Mouse (Mus musculus): ENCODE measurements around the gene Sh2d2a. TPM values are rescaled to one million over a fixed set of nuclear protein-coding genes. Genes with fewer than 3 reads are reported as not detected.

The Sh2d2a gene
- polyA plus RNA-seq, 1 experiment, result 0.05 TPM

- H3K27me3 ChIP-seq (ENCODE audit: control insufficient read depth, insufficient read depth, low read length), result no peaks in the 10 kb centered on the region
- TF ChIP-seq CTCF (IDR thresholded peaks at IDR 0.05; ENCODE audit: borderline replicate concordance, insufficient read depth, low read depth, low read length), result no peak
- TF ChIP-seq POLR2A (IDR thresholded peaks at IDR 0.05; ENCODE audit: borderline replicate concordance, insufficient read depth, low read length), result no peak
Observed at GRCm38 (mm10) chr3:87840858-87841257, 5.7 kb upstream of the Sh2d2a start.

GRCm38 (mm10) chr3:87844981-87845380 is 1.6 kb upstream of the Sh2d2a start:
- no peak overlapping the region for H3K4me3 ChIP-seq (replicated peaks; ENCODE audit: insufficient read depth, low read depth, low read length)
- no peaks in the 10 kb centered on the region for H3K4me1 ChIP-seq (ENCODE audit: control insufficient read depth, insufficient read depth, low read length)
- WGBS, result 81% methylated on average over 4 of the region's 4 CpGs
- TF ChIP-seq POLR2A (IDR thresholded peaks at IDR 0.05; ENCODE audit: borderline replicate concordance, insufficient read depth, low read length) (no peak), CTCF (IDR thresholded peaks at IDR 0.05; ENCODE audit: borderline replicate concordance, insufficient read depth, low read depth, low read length) (no peak)
- no peak for DNase-seq
- H3K27ac ChIP-seq (ENCODE audit: insufficient read depth, low read length), result no peak overlapping the region
- H3K27me3 ChIP-seq (ENCODE audit: control insufficient read depth, insufficient read depth, low read length), result no peaks in the 10 kb centered on the region

More at GRCm38 (mm10) chr3:87840858-87841257, 5.7 kb upstream of the Sh2d2a start:
- no peak overlapping the region for H3K27ac ChIP-seq (ENCODE audit: insufficient read depth, low read length)
- no peak overlapping the region for H3K4me3 ChIP-seq (replicated peaks; ENCODE audit: insufficient read depth, low read depth, low read length)
- no peak for DNase-seq
- H3K4me1 ChIP-seq (ENCODE audit: control insufficient read depth, insufficient read depth, low read length), result no peaks in the 10 kb centered on the region

- H3K27me3 ChIP-seq (ENCODE audit: control insufficient read depth, insufficient read depth, low read length), result no peaks in the 10 kb centered on the region
- H3K27ac ChIP-seq (ENCODE audit: insufficient read depth, low read length), result no peak overlapping the region
- no peak for DNase-seq
- TF ChIP-seq POLR2A (IDR thresholded peaks at IDR 0.05; ENCODE audit: borderline replicate concordance, insufficient read depth, low read length) (no peak), CTCF (IDR thresholded peaks at IDR 0.05; ENCODE audit: borderline replicate concordance, insufficient read depth, low read depth, low read length) (no peak)
- no peak overlapping the region for H3K4me3 ChIP-seq (replicated peaks; ENCODE audit: insufficient read depth, low read depth, low read length)
- H3K4me1 ChIP-seq (ENCODE audit: control insufficient read depth, insufficient read depth, low read length), result no peaks in the 10 kb centered on the region
- WGBS, result 60% methylated on average over 4 of the region's 4 CpGs
Observed at GRCm38 (mm10) chr3:87846186-87846585, 369 bp upstream of the Sh2d2a start.

GRCm38 (mm10) chr3:87847680-87848079 is 1.1 kb downstream of the Sh2d2a start:
- H3K4me1 ChIP-seq (ENCODE audit: control insufficient read depth, insufficient read depth, low read length), result no peaks in the 10 kb centered on the region
- no peaks in the 10 kb centered on the region for H3K27me3 ChIP-seq (ENCODE audit: control insufficient read depth, insufficient read depth, low read length)
- WGBS, result 75% methylated on average over 5 of the region's 5 CpGs
- no peak overlapping the region for H3K27ac ChIP-seq (ENCODE audit: insufficient read depth, low read length)
- TF ChIP-seq CTCF (IDR thresholded peaks at IDR 0.05; ENCODE audit: borderline replicate concordance, insufficient read depth, low read depth, low read length) (no peak), POLR2A (IDR thresholded peaks at IDR 0.05; ENCODE audit: borderline replicate concordance, insufficient read depth, low read length) (no peak)
- no peak for DNase-seq
- H3K4me3 ChIP-seq (replicated peaks; ENCODE audit: insufficient read depth, low read depth, low read length), result no peak overlapping the region

GRCm38 (mm10) chr3:87849117-87849516 is 2.6 kb downstream of the Sh2d2a start:
- no peaks in the 10 kb centered on the region; the same call in 1 of the 2 replicates for H3K4me1 ChIP-seq (ENCODE audit: control insufficient read depth, insufficient read depth, low read length)
- no peak overlapping the region for H3K4me3 ChIP-seq (replicated peaks; ENCODE audit: insufficient read depth, low read depth, low read length)
- no peak for DNase-seq
- H3K27ac ChIP-seq (ENCODE audit: insufficient read depth, low read length), result no peak overlapping the region
- 86% methylated on average over 14 of the region's 14 CpGs for WGBS
- no peak for TF ChIP-seq CTCF (IDR thresholded peaks at IDR 0.05; ENCODE audit: borderline replicate concordance, insufficient read depth, low read depth, low read length)
- TF ChIP-seq POLR2A (IDR thresholded peaks at IDR 0.05; ENCODE audit: borderline replicate concordance, insufficient read depth, low read length), result no peak
- H3K27me3 ChIP-seq (ENCODE audit: control insufficient read depth, insufficient read depth, low read length), result no peaks in the 10 kb centered on the region

- H3K4me3 ChIP-seq (replicated peaks; ENCODE audit: insufficient read depth, low read depth, low read length), result no peak overlapping the region
- WGBS, result 13% methylated on average over 7 of the region's 7 CpGs
- no peak overlapping the region for H3K27ac ChIP-seq (ENCODE audit: insufficient read depth, low read length)
- no peak for TF ChIP-seq POLR2A (IDR thresholded peaks at IDR 0.05; ENCODE audit: borderline replicate concordance, insufficient read depth, low read length)
- no peak for TF ChIP-seq CTCF (IDR thresholded peaks at IDR 0.05; ENCODE audit: borderline replicate concordance, insufficient read depth, low read depth, low read length)
- no peak for DNase-seq
- H3K27me3 ChIP-seq (ENCODE audit: control insufficient read depth, insufficient read depth, low read length), result no peaks in the 10 kb centered on the region
- H3K4me1 ChIP-seq (ENCODE audit: control insufficient read depth, insufficient read depth, low read length), result peaks cover 3% of the 10 kb centered on the region; the same call in 1 of the 2 replicates
Observed at GRCm38 (mm10) chr3:87854795-87855568, 8.4 kb downstream of the Sh2d2a start.

- 60% methylated on average over 8 of the region's 8 CpGs for WGBS
- no peak for TF ChIP-seq CTCF (IDR thresholded peaks at IDR 0.05; ENCODE audit: borderline replicate concordance, insufficient read depth, low read depth, low read length)
- no peak for TF ChIP-seq POLR2A (IDR thresholded peaks at IDR 0.05; ENCODE audit: borderline replicate concordance, insufficient read depth, low read length)
- Histone ChIP-seq H3K4me1 (ENCODE audit: control insufficient read depth, insufficient read depth, low read length) (peaks cover 3% of the 10 kb centered on the region; the same call in 1 of the 2 replicates), H3K4me3 (replicated peaks; ENCODE audit: insufficient read depth, low read depth, low read length) (no peak overlapping the region), H3K27ac (ENCODE audit: insufficient read depth, low read length) (no peak overlapping the region), H3K27me3 (ENCODE audit: control insufficient read depth, insufficient read depth, low read length) (no peaks in the 10 kb centered on the region)
- no peak for DNase-seq
Observed at GRCm38 (mm10) chr3:87855936-87856335, 9.4 kb downstream of the Sh2d2a start.

GRCm38 (mm10) chr3:87857666-87858065 is 11.1 kb downstream of the Sh2d2a start:
- Histone ChIP-seq H3K27me3 (ENCODE audit: control insufficient read depth, insufficient read depth, low read length) (no peaks in the 10 kb centered on the region), H3K4me3 (replicated peaks; ENCODE audit: insufficient read depth, low read depth, low read length) (no peak overlapping the region), H3K4me1 (ENCODE audit: control insufficient read depth, insufficient read depth, low read length) (peaks cover 3% of the 10 kb centered on the region; the same call in 1 of the 2 replicates), H3K27ac (ENCODE audit: insufficient read depth, low read length) (no peak overlapping the region)
- no peak for TF ChIP-seq CTCF (IDR thresholded peaks at IDR 0.05; ENCODE audit: borderline replicate concordance, insufficient read depth, low read depth, low read length)
- no peak for TF ChIP-seq POLR2A (IDR thresholded peaks at IDR 0.05; ENCODE audit: borderline replicate concordance, insufficient read depth, low read length)
- no peak for DNase-seq
- WGBS, result 90% methylated on average over 8 of the region's 8 CpGs
